In genomic region chr16:29325233-29325919, GRCm38 (mm10) we compare ENCODE assay signal across 21 mouse cellular contexts. TPM values are rescaled to one million over a fixed set of nuclear protein-coding genes. Genes with fewer than 3 reads are reported as not detected.
"Had no signal": no experiment of that assay in that cellular context is flagged by ENCODE, and none has a peak within 500 bp of the region (broad histone marks: within the 10 kb centered on the region; RNA-seq: fewer than 3 reads in every experiment).

No protein-coding gene starts in this region.

- H3K9me3 ChIP-seq: neural tube, embryonic 15.5 days; stomach, embryonic 15.5 days had no signal

- H3K9ac ChIP-seq: neural tube, embryonic 15.5 days; stomach, embryonic 15.5 days had no signal

- H3K27me3 ChIP-seq: neural tube, embryonic 15.5 days; stomach, embryonic 15.5 days had no signal

- DNase-seq: retina, postnatal 1 day; right cerebral cortex, adult 18-20 months; right cerebral cortex, postnatal 14 days; right cerebral cortex, postnatal 25 days; right cerebral cortex, postnatal 4 days; spleen, adult 18-20 months; thymus, adult 18-20 months; thymus, adult 2 months; thymus, postnatal 14 days; thymus, postnatal 25 days; thymus, postnatal 36 days; thymus, postnatal 4 days had no signal

- H3K36me3 ChIP-seq: neural tube, embryonic 15.5 days; stomach, embryonic 15.5 days had no signal

- H3K4me2 ChIP-seq: neural tube, embryonic 15.5 days; stomach, embryonic 15.5 days had no signal

- H3K4me1 ChIP-seq: stomach, embryonic 15.5 days had no signal

- H3K27ac ChIP-seq: neural tube, embryonic 15.5 days; stomach, embryonic 15.5 days; stomach, postnatal 0 days had no signal

- H3K4me3 ChIP-seq: neural tube, embryonic 15.5 days; stomach, embryonic 15.5 days had no signal

RNA-seq across cellular contexts. Expression of gene Atp13a5, which starts 53.2 kb away (rescaled TPM):
- polyA plus RNA-seq: small intestine, adult 2 months; spleen, adult 2 months; stomach, embryonic 14.5 days; stomach, embryonic 15.5 days; stomach, embryonic 16.5 days; thymus, postnatal 0 days; urinary bladder, adult 2 months had no signal
